Mouse (Mus musculus) CH12F3 (cell line): ENCODE results near the gene Muc3.

ENCODE experiments used
- in situ Hi-C: fragments of 300-500 bp; cut with MboI; formaldehyde crosslinking; loops from 2 replicates; pipeline ENCODE4 v1.14.3; 2020; ENCODE audit warnings: low sequenced_read_pairs

The Muc3 gene

DNA sequence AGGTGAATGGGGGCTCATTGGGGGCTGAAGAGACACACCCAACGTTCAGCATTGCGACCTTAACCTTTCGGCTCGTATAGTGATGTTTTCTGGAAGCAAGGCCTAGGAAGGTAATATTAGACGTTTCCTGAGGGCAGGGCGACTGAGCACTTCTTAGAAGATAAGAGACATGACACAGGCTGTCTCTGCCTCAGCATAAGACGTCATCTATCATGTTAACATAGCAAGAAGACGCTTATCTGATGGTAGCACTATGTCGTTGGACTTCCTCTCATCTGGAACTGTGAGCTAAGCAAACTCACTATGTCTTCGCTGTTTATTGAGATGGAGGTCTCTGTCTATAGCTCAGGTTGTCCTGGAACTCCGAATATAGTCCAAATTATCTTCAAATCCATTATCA is 50.7 kb downstream of the Muc3 start:
- in situ Hi-C loops: no loop called here

DNA sequence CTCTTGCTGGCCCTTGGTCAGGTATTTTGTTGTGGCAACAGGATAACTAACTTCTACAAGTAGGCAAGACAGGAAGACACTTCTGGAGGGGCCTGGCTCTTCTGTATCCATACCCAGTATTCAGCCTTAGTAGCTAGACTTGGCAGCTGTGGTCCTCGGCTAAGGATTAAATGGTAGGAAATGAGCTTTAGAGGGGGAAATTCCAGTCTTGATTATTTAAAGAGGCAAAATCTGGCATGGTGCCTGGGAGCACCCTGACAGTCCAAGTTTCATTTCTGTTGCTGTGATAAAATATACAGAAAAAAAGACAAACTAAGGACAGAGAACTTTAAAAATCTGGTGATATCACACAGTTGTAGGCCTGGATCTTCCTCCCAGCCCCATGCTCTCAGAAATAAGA is 53.1 kb downstream of the Muc3 start:
- in situ Hi-C loops: no loop called here

- in situ Hi-C loops: no loop called here
Observed at GRCm38 (mm10) chr5:137095135-137095534, 54.0 kb downstream of the Muc3 start.

DNA sequence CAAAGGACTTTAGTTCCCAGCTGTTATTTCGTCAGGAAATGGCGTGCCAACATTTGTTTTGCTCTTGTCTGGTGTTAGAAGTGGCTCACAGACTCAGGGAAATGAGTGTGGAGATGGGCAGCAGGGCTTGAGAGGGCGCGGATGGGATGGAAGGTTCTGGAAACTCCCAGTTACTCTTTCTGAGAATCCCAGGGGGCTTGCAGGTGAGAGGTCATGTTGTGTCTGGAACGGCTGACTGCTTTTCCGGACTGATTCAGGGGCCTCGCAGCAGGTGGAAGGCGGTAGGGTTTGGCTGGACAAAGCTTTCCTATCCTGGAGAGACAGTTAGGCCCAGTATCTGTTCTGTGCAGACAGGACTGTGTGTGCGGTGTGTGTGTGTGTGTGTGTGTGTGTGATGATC is 55.4 kb downstream of the Muc3 start:
- in situ Hi-C loops: no loop called here

DNA sequence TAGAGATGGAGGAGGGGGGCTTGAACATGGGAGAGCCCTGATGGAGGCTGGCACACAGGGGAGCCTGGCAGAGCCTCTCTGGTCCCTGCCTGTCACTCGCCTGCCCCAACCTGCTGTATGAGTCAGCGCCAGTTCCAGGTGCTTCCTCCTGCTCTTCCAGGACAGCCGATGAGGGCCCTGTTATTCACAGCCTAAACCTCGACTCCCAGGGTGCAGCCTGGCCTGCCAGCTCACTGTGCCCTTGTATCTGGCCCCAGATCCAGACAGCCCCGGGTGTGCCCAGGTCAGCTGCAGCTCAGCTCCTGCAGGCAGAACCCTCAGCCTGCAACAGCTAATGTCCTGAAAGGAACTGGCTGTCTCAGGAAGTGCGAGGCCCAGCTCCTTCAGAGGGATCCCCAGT is 57.6 kb downstream of the Muc3 start:
- in situ Hi-C loops: no loop called here

DNA sequence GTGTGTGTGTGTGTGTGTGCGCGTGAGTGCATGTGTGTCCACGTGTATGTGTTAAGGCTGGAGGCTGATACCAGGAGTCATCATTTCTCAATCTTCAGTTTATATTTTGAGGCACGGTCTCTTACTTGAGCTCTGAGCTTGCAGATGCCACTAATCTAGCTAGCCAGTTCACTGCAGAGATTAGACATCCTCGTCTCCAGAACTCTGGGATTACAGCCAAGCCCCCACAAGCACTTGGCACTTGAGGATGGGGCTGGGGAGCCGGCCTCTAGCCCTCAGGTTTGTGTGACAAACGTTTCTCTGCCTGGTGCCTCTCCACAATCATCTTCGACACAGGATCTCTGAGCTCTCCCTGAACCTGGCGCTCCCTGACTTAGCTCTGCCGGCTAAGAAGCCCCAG is 58.3 kb downstream of the Muc3 start:
- in situ Hi-C loops: no loop called here

DNA sequence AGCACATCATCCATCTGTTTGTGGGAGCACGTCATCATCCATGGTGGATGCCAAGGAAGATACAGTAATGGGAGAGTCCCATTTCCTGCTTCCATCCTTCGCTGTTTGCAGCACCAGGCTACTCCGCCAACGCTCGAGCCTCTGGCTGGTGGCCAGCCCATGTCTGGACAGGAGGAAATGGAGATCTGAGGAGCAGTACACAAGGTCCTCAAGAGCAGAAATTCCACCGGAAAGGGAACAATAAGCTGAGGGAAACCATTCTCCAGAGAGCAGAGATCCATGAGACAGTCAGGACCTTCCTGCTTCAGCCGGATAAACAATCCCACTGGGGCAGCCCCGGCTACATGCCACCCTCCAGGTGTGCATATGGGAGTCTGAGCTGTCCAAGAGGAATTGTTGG is 61.7 kb downstream of the Muc3 start:
- in situ Hi-C loops: no loop called here

DNA sequence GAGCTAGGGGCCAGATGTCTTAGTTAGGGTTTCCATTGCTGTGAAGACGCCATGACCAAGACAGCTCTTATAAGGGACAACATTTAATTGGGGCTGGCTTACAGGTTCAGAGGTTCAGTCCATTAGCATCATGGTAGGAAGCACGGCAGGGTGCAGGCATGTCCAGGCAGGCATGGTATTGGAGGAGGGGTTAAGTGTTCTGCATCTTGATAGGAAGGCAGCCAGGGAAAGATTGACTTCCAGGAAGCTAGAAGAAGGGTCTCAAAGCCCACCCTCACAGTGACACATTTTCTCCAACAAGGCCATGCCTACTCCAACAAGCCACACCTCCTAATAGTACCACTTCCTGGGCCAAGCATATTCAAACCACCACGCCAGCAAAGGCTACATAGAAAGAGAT is 63.4 kb downstream of the Muc3 start:
- in situ Hi-C loops: no loop called here

DNA sequence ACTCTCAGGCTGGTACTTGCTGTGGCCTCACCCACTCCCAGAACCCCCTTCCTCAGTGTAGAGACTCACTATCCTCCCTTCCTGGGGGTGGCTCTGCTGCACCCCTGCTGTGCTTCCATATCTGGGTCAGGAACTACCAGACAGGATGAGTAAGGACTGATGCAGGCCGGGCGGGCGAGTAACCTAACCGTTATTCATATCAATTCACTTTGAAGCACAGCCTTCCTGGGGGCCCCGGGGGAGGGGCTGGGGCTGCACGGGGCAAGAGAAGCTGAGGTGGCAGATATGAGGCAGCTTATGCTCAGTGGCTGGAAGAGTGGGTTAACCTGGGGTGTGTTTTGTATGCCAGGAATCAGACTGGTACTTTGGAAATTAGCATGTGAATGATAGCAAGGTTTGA is 64.1 kb downstream of the Muc3 start:
- in situ Hi-C loops: no loop called here
